Mouse (Mus musculus) liver, postnatal 0 days (tissue): ENCODE results near the gene Foxe1. TPM values are rescaled to one million over a fixed set of nuclear protein-coding genes. Genes with fewer than 3 reads are reported as not detected.

Experiments used
- ATAC-seq: fragments of 200-750 bp; cut with Nextera tagmentation; 2 replicates; pipeline ENCODE4 v1.8.0; 2017; ENCODE audit warnings: mild to moderate bottlenecking, moderate library complexity
- DNase-seq: peaks from one replicate; pipeline ENCODE4 v3.0.0-alpha.2; 2016
- H3K27ac ChIP-seq: fragments of 300-500 bp; sonication (generic); 2 replicates; pipeline ENCODE4 v1.5.1; 2014; ENCODE audit warnings: antibody characterized with exemption, moderate library complexity, mild to moderate bottlenecking, low read depth
- H3K27me3 ChIP-seq: fragments of 300-500 bp; sonication (generic); 2 replicates; pipeline ENCODE4 v1.6.1; 2014; ENCODE audit warnings: low read length, control low read depth, mixed read lengths; ENCODE audit not compliant: insufficient read depth
- H3K36me3 ChIP-seq: fragments of 300-500 bp; sonication (generic); replicated peaks from 2 replicates; pipeline ENCODE4 v1.6.1; 2014; ENCODE audit warnings: mild to moderate bottlenecking, control low read depth, low read length, moderate library complexity, mixed read lengths; ENCODE audit not compliant: insufficient read depth
- H3K4me1 ChIP-seq: fragments of 300-500 bp; sonication (generic); 2 replicates; pipeline ENCODE4 v1.6.1; 2014; ENCODE audit warnings: antibody characterized with exemption, mild to moderate bottlenecking, control low read depth; ENCODE audit not compliant: insufficient read depth
- H3K4me2 ChIP-seq: fragments of 300-500 bp; sonication (generic); 2 replicates; pipeline ENCODE4 v1.6.1; 2014; ENCODE audit warnings: low read depth, mild to moderate bottlenecking, low read length, moderate library complexity, mixed read lengths
- H3K4me3 ChIP-seq: fragments of 300-500 bp; sonication (generic); 2 replicates; pipeline ENCODE4 v1.5.1; 2014; ENCODE audit warnings: low read depth, low read length
- H3K9ac ChIP-seq: fragments of 300-500 bp; sonication (generic); replicated peaks from 2 replicates; pipeline ENCODE4 v1.6.1; 2014; ENCODE audit warnings: mild to moderate bottlenecking, moderate library complexity
- H3K9me3 ChIP-seq: fragments of 300-500 bp; sonication (generic); 2 replicates; pipeline ENCODE4 v1.6.1; 2016; ENCODE audit warnings: mild to moderate bottlenecking, control low read depth, low read length, mixed read lengths
- CTCF ChIP-seq: sonication (generic); IDR thresholded peaks from 2 replicates; pipeline ENCODE4 v1.5.1; 2016; ENCODE audit warnings: antibody characterized with exemption, low read depth
- EP300 ChIP-seq: IDR thresholded peaks from 2 replicates; pipeline ENCODE4 v1.6.1; 2016; ENCODE audit warnings: antibody characterized with exemption, low read depth, mild to moderate bottlenecking
- WGBS: fragments of 180-500 bp; shearing (Covaris S2); extraction: QIAGEN DNeasy Blood & Tissue Kit; methylation state at CpG from one replicate; pipeline ENCODE4 v1.1.7; 2014; ENCODE audit not compliant: insufficient replicate concordance; 5-methylcytosine and 5-hydroxymethylcytosine counted together
- polyA plus RNA-seq: library from polyadenylated mRNA; unstranded; fragments of >200 nt; fragmentation: Nextera tagmentation; extraction: Ambion mirVana; gene quantifications from 2 replicates; pipeline ENCODE4 v1.2.1, GENCODE M21; 2015

The Foxe1 gene
- polyA plus RNA-seq, result not detected in 2 replicates

DNA sequence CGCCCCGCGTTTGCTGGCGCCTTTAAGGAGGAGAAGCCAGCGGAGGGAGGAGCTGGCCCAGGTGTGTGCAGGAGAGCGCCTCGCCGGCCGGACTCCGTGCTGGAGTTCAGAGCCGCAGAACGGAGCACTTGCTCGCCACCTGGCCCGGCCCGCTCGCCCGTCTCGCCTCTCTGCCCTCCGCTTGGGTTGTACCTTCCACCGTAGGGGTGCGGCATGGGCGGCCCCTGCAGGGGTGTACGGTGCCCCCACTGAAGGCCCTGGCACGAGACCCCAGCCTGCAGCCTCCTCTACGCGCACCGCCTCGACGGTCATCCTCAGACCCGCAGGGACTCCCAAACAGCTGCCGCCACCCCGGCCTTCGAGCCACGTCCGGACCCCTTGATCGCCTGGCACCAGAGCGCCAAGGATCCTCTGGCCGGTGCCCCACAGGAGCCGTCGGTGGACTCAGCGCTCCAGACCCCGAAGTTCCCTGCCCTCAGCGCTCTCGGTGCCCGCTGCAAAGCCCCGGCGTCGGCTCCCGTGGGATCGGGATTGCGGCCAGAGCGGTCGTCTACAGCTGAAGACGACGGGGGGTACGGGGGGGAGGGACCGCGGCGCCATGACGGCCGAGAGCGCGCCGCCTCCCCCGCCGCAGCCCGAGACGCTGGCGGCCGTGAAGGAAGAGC, at the start of gene Foxe1:
TSS of gene Foxe1 (plus strand) at position 14 of the 665 bp plus-strand sequence.
- Histone ChIP-seq H3K9me3 (no peaks in the 10 kb centered on the region), H3K27me3 (peaks cover 98% of the 10 kb centered on the region), H3K4me3 (peak within 1 kb of the TSS; percentile 33), H3K4me2 (peak within 1 kb of the TSS; percentile 64), H3K36me3 (no peaks in the 10 kb centered on the region), H3K27ac (no peak within 1 kb of the TSS), H3K9ac (no peak within 1 kb of the TSS), H3K4me1 (no peaks in the 10 kb centered on the region)
- DNase-seq, result no peak
- 4% methylated on average over 54 of the region's 70 CpGs for WGBS
- ATAC-seq, result no peak
- TF ChIP-seq EP300 (no peak), CTCF (no peak)

DNA sequence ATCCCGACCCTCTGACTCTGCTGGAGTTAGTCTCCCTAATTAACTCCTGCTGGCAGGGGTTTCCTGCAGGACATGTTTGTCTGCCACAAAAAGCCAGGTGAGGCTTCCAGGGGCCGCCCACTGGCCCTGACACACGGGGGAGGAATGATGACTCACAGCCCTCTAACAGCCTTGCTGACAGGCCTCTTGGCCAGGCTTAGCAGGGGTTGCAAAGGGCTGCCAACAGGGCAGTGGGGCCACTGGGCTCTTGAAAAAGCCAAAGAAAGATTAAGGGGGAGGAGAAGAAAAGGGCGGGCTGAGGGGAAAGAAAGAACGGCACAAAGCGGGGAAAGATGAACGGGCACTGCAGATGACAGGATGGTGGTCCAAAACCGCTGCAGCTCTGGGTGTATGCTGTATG, 39.3 kb upstream of the Foxe1 start:
- H3K4me2 ChIP-seq, result peak overlapping the region; percentile 88
- H3K27ac ChIP-seq, result no peak overlapping the region
- no peak for DNase-seq
- no peak for ATAC-seq
- H3K4me1 ChIP-seq, result peaks cover 2% of the 10 kb centered on the region; the same call in 1 of the 2 replicates
- no peak for TF ChIP-seq CTCF
- TF ChIP-seq EP300, result no peak
- H3K27me3 ChIP-seq, result peaks cover 25% of the 10 kb centered on the region; the same call in 1 of the 2 replicates
- H3K9me3 ChIP-seq, result no peaks in the 10 kb centered on the region
- H3K4me3 ChIP-seq, result peak overlapping the region; percentile 63; the same call in 1 of the 2 replicates
- no peak overlapping the region for H3K9ac ChIP-seq
- 13% methylated on average over 8 of the region's 8 CpGs for WGBS
- no peaks in the 10 kb centered on the region for H3K36me3 ChIP-seq

DNA sequence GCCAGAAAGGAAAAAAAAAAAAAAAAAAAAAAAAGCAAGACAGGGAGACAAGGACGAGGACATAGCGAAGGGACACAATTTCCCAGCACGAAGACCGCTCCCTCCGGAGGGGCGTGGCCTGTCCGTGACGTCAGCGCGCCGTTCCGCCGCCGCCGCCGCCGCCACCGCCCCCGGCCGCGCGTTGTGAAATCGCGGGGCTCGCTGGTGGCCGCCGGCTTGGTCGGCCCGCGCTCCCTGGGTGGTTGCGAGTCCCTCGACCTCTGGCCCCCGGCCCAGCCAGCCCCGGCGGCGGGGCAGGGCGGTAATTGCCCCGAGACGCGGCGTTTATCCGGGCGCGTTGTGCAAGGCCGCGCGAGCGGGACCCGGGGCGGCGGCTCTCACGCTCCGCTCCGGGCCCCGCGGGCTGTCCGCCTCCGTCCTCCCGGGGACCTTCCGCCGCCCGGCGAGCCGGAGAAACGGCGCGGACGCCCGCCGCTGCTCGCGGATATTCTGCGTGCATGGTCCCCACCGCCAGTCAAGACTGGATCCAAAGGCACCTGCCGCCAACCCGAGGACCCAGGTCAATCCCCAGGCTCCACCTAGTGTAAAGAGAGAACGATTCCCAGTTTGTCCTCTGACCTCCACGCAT, 38.5 kb upstream of the Foxe1 start:
- DNase-seq (peak; percentile 88), ATAC-seq (peak; percentile 91)
- Histone ChIP-seq H3K36me3 (no peaks in the 10 kb centered on the region), H3K27ac (peak overlapping the region; percentile 60), H3K4me2 (peak overlapping the region; percentile 88), H3K4me1 (peaks cover 2% of the 10 kb centered on the region; the same call in 1 of the 2 replicates), H3K9me3 (no peaks in the 10 kb centered on the region), H3K9ac (peak overlapping the region; percentile 66), H3K4me3 (peak overlapping the region; percentile 63), H3K27me3 (peaks cover 26% of the 10 kb centered on the region; the same call in 1 of the 2 replicates)
- 0 out of 2 replicates have a peak, but pooled peaks have one; percentile 9 for TF ChIP-seq CTCF
- TF ChIP-seq EP300, result no peak
- under 1% methylated on average over 53 of the region's 78 CpGs for WGBS

DNA sequence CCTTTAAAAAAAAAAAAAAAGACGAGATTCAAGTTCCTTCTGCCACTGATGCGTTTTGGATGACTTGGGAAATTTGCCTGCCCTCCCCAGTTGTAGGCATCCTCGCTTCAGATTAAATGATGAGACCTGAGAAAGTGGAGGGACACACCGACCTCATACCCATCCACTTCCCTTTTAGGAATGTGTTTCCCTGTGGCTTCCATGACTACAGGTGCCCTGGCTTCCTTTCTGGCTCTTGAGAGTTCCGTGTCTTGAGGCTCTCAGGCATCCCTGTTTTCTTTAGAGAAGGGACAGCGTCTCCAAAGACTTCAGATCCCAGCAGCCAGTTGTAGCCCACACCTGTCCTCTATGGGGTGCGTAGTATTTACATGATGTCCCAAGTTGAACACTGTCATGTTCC, 38.0 kb upstream of the Foxe1 start:
- Histone ChIP-seq H3K9ac (peak overlapping the region; percentile 66; the same call in 1 of the 2 replicates), H3K4me3 (peak overlapping the region; percentile 63), H3K4me2 (peak overlapping the region; percentile 88), H3K4me1 (peaks cover 2% of the 10 kb centered on the region; the same call in 1 of the 2 replicates), H3K9me3 (no peaks in the 10 kb centered on the region), H3K27me3 (peaks cover 27% of the 10 kb centered on the region; the same call in 1 of the 2 replicates), H3K27ac (no peak overlapping the region), H3K36me3 (no peaks in the 10 kb centered on the region)
- ATAC-seq (no peak), DNase-seq (no peak)
- WGBS, result 27% methylated on average over 7 of the region's 7 CpGs
- TF ChIP-seq CTCF (no peak), EP300 (no peak)

DNA sequence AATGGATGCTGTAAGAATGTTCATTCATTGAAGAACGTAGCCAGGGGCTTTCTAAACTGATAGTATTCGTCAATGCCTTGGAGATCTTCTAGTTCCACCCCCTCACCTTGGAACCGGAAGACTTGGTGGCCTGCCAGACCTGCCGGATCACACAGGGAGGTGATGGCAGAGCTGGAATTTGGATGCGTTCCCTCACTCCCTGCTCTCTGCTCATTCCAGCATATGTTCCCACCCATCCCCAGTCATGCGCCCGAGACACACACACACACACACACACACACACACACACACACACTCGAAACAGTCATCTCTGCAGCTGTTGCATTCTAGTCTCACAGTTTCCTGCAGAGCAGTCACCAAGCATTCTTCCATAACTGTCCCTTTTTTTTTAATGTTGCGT, 36.1 kb upstream of the Foxe1 start:
- Histone ChIP-seq H3K9ac (no peak overlapping the region), H3K9me3 (no peaks in the 10 kb centered on the region), H3K36me3 (no peaks in the 10 kb centered on the region), H3K4me1 (peaks cover 2% of the 10 kb centered on the region; the same call in 1 of the 2 replicates), H3K27me3 (peaks cover 32% of the 10 kb centered on the region; the same call in 1 of the 2 replicates), H3K4me3 (no peak overlapping the region), H3K4me2 (no peak overlapping the region), H3K27ac (no peak overlapping the region)
- WGBS, result 65% methylated on average over 9 of the region's 9 CpGs
- ATAC-seq, result no peak
- TF ChIP-seq EP300 (no peak), CTCF (no peak)
- DNase-seq, result no peak

DNA sequence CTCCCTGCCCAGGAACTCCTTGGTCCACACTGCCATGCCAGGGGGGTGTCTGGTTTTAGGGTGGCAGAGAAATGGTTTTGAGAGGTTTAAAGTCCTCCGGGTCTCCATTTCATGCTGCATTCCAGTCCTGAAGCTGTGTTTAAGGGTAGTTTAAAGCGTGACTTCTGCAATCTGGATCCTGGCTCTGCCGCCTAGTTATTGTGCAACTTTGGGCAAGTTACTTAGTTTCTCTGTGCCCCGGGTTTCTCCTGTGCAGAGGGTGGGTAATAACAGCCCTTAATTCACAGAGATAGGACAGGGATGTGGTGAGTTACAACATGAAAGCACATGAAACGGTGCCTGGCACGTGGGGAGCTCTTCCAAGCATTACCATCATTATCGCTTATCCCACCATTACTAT, 35.5 kb upstream of the Foxe1 start:
- WGBS, result 59% methylated on average over 7 of the region's 7 CpGs
- Histone ChIP-seq H3K36me3 (no peaks in the 10 kb centered on the region), H3K27me3 (peaks cover 28% of the 10 kb centered on the region; the same call in 1 of the 2 replicates), H3K9ac (no peak overlapping the region), H3K4me2 (no peak overlapping the region), H3K9me3 (no peaks in the 10 kb centered on the region), H3K27ac (no peak overlapping the region), H3K4me3 (no peak overlapping the region), H3K4me1 (peaks cover 2% of the 10 kb centered on the region; the same call in 1 of the 2 replicates)
- no peak for TF ChIP-seq CTCF
- no peak for TF ChIP-seq EP300
- DNase-seq (no peak), ATAC-seq (no peak)
